In the genomic region with DNA sequence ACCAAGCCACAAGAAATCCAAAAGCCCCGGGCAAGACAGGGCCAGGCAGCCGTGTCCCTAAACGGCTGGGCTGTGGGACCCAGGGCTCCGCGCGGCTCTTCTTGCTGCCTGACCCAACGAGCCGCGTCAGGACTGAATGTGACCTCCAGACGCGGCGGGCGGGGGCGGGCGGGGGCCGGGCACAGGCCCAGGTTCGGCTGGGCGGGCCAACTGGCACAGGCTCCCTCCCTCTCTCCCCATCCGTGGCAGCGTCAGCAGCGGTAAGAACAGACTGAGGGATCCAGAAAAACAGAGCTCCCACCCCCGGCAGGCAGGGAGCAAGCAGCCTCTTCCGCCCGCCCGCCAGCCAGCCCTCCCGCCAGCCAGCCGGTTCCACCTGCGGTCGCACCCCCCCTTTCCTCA, we compare ENCODE assay signal across 8 mouse cellular contexts. TPM values are rescaled to one million over a fixed set of nuclear protein-coding genes. Genes with fewer than 3 reads are reported as not detected.
DNase-seq lines count a peak whose midpoint lies in the region; ATAC-seq lines count a peak whose summit lies in the region.

No protein-coding gene starts in this region.

- intact Hi-C loops in gastrocnemius, postnatal 36 days (cut with DNase I): no loop called here

- no peaks in the 10 kb centered on the region for H3K9me3 ChIP-seq in intestine, embryonic 14.5 days (ENCODE audit: control insufficient read depth, low read length)

- H3K9ac ChIP-seq in intestine, embryonic 14.5 days (ENCODE audit: low read length): peak overlapping the region; percentile 20

- H3K27me3 ChIP-seq in intestine, embryonic 14.5 days (replicated peaks; ENCODE audit: control insufficient read depth, insufficient read depth, low read length): no peaks in the 10 kb centered on the region

- peak overlapping the region; percentile 44 for H3K4me2 ChIP-seq in intestine, embryonic 14.5 days (ENCODE audit: low read length)

- peak; percentile 33 for ATAC-seq in common myeloid progenitor, adult 5-6 weeks (replicated peaks; ENCODE audit: low read depth, poor library complexity, severe bottlenecking)
- ATAC-seq in intestine, embryonic 14.5 days (replicated peaks; ENCODE audit: low FRiP score, low TSS enrichment, low read depth): no peak
- no peak for ATAC-seq in inflammation-experienced regulatory T-cells, adult 6 months

- peaks cover 34% of the 10 kb centered on the region for H3K36me3 ChIP-seq in intestine, embryonic 14.5 days (ENCODE audit: control insufficient read depth, insufficient read depth, low read length)

- peaks cover 46% of the 10 kb centered on the region for H3K4me1 ChIP-seq in intestine, embryonic 14.5 days (replicated peaks; ENCODE audit: control insufficient read depth, insufficient read depth, low read length)

- peak overlapping the region; percentile 20; the same call in 1 of the 2 replicates for H3K4me3 ChIP-seq in intestine, embryonic 14.5 days (ENCODE audit: low read depth, low read length)

- 6% methylated on average over 26 of the region's 29 CpGs for WGBS in intestine, embryonic 14.5 days

- peak; percentile 92 for DNase-seq in adrenal gland, postnatal 10 days
- DNase-seq in gastrocnemius, postnatal 36 days: peak; percentile 76
- no peak for DNase-seq in intestine, embryonic 14.5 days (ENCODE audit: low spot score)
- DNase-seq in left cerebral cortex, adult 9 months (ENCODE audit: low spot score in 2 of 2): peak; percentile 69 to 76
- peak; percentile 84 for DNase-seq in lung, postnatal 36 days
- peak; percentile 81 to 84 for DNase-seq in right cerebral cortex, postnatal 10 days (ENCODE audit: low spot score in 2 of 2)

- peak overlapping the region; percentile 74 for H3K27ac ChIP-seq in intestine, embryonic 14.5 days (ENCODE audit: low read depth)

RNA-seq across cellular contexts. Expression of gene Rflna, which starts 55.2 kb away (rescaled TPM):
- 1 to 10 TPM; 4.3 TPM for total RNA-seq in adrenal gland, postnatal 10 days (2021)
- not detected in 2 replicates for total RNA-seq in common myeloid progenitor, adult 5-6 weeks (2017)
- total RNA-seq in gastrocnemius, postnatal 36 days (2021): under 1 TPM in 1 of 2 experiments, not detected in 1; 0.15 TPM
- polyA plus RNA-seq in intestine, embryonic 14.5 days (2014; fragmentation: Nextera tagmentation; extraction: Ambion mirVana): 3.0 and 4.7 TPM in 2 replicates
- under 1 TPM in 2 of 3 experiments, not detected in 1; 0.36 to 0.87 TPM for polyA plus RNA-seq in inflammation-experienced regulatory T-cells, adult 6 months (2017; shearing (Covaris generic))
